Mouse (Mus musculus) intestine, embryonic 14.5 days (tissue): ENCODE measurements around the gene Bmpr2. TPM values are rescaled to one million over a fixed set of nuclear protein-coding genes. Genes with fewer than 3 reads are reported as not detected.

Experiments used
- ATAC-seq: fragments of 200-750 bp; cut with Nextera tagmentation; replicated peaks from 2 replicates; pipeline ENCODE4 v1.8.0; 2017; ENCODE audit warnings: low read depth, moderate number of reproducible peaks, moderate TSS enrichment, moderate library complexity; ENCODE audit not compliant: low FRiP score, low TSS enrichment
- DNase-seq: peaks from one replicate; pipeline ENCODE4 v3.0.0-alpha.2; 2018; ENCODE audit warnings: low spot score
- H3K27ac ChIP-seq: fragments of 300-500 bp; sonication (generic); 2 replicates; pipeline ENCODE4 v1.5.1; 2014; ENCODE audit warnings: low read depth, mild to moderate bottlenecking, control low read depth
- H3K27me3 ChIP-seq: fragments of 300-500 bp; sonication (generic); replicated peaks from 2 replicates; pipeline ENCODE4 v1.6.1; 2014; ENCODE audit warnings: low read length, control low read depth; ENCODE audit not compliant: control insufficient read depth, insufficient read depth
- H3K36me3 ChIP-seq: fragments of 300-500 bp; sonication (generic); 2 replicates; pipeline ENCODE4 v1.6.1; 2014; ENCODE audit warnings: low read length, control low read depth; ENCODE audit not compliant: control insufficient read depth, insufficient read depth
- H3K4me1 ChIP-seq: fragments of 300-500 bp; sonication (generic); replicated peaks from 2 replicates; pipeline ENCODE4 v1.6.1; 2014; ENCODE audit warnings: low read length, control low read depth, mixed read lengths; ENCODE audit not compliant: control insufficient read depth, insufficient read depth
- H3K4me2 ChIP-seq: fragments of 300-500 bp; sonication (generic); 2 replicates; pipeline ENCODE4 v1.6.1; 2014; ENCODE audit warnings: low read length
- H3K4me3 ChIP-seq: fragments of 300-500 bp; sonication (generic); 2 replicates; pipeline ENCODE4 v1.5.1; 2014; ENCODE audit warnings: low read depth, low read length, control low read depth, mixed read lengths
- H3K9ac ChIP-seq: fragments of 300-500 bp; sonication (generic); 2 replicates; pipeline ENCODE4 v1.6.1; 2014; ENCODE audit warnings: mild to moderate bottlenecking, low read length
- H3K9me3 ChIP-seq: fragments of 300-500 bp; sonication (generic); 2 replicates; pipeline ENCODE4 v1.6.1; 2016; ENCODE audit warnings: low read length, control low read depth; ENCODE audit not compliant: control insufficient read depth
- WGBS: fragments of 180-500 bp; shearing (Covaris S2); extraction: QIAGEN DNeasy Blood & Tissue Kit; methylation state at CpG from one replicate; pipeline ENCODE4 v1.1.7; 2014; 5-methylcytosine and 5-hydroxymethylcytosine counted together
- polyA plus RNA-seq: library from polyadenylated mRNA; unstranded; fragments of >200 nt; fragmentation: Nextera tagmentation; extraction: Ambion mirVana; gene quantifications from 2 replicates; pipeline ENCODE4 v1.2.1, GENCODE M21; 2014

Gene Bmpr2
- polyA plus RNA-seq, 1 experiment from 2014 or later = 11.9 TPM

GRCm38 (mm10) chr1:59918075-59918474 is 154.9 kb downstream of the Bmpr2 start:
- Histone ChIP-seq H3K27me3 (no peaks in the 10 kb centered on the region), H3K4me3 (no peak overlapping the region), H3K9me3 (no peaks in the 10 kb centered on the region), H3K27ac (no peak overlapping the region), H3K4me1 (peaks cover 17% of the 10 kb centered on the region), H3K36me3 (no peaks in the 10 kb centered on the region), H3K4me2 (no peak overlapping the region), H3K9ac (no peak overlapping the region)
- no peak for DNase-seq
- no peak for ATAC-seq

GRCm38 (mm10) chr1:59923201-59923600 is 160.0 kb downstream of the Bmpr2 start:
- Histone ChIP-seq H3K9me3 (no peaks in the 10 kb centered on the region), H3K4me3 (no peak overlapping the region), H3K9ac (no peak overlapping the region), H3K27ac (no peak overlapping the region), H3K4me2 (no peak overlapping the region), H3K27me3 (no peaks in the 10 kb centered on the region), H3K36me3 (no peaks in the 10 kb centered on the region), H3K4me1 (no peaks in the 10 kb centered on the region)
- no peak for ATAC-seq
- 64% methylated on average over 1 of the region's 1 CpGs for WGBS
- DNase-seq = no peak

GRCm38 (mm10) chr1:59923673-59924072 is 160.5 kb downstream of the Bmpr2 start:
- H3K4me1 ChIP-seq = no peaks in the 10 kb centered on the region
- no peaks in the 10 kb centered on the region for H3K9me3 ChIP-seq
- no peaks in the 10 kb centered on the region for H3K36me3 ChIP-seq
- DNase-seq (no peak), ATAC-seq (no peak)
- no peak overlapping the region for H3K4me2 ChIP-seq
- H3K27me3 ChIP-seq = no peaks in the 10 kb centered on the region
- no peak overlapping the region for H3K27ac ChIP-seq
- H3K9ac ChIP-seq = no peak overlapping the region
- H3K4me3 ChIP-seq = no peak overlapping the region
- WGBS = 85% methylated on average over 1 of the region's 1 CpGs

- H3K4me2 ChIP-seq = no peak overlapping the region
- H3K36me3 ChIP-seq = no peaks in the 10 kb centered on the region
- 92% methylated on average over 2 of the region's 2 CpGs for WGBS
- ATAC-seq (no peak), DNase-seq (no peak)
- no peaks in the 10 kb centered on the region for H3K9me3 ChIP-seq
- no peak overlapping the region for H3K9ac ChIP-seq
- H3K4me3 ChIP-seq = no peak overlapping the region
- no peaks in the 10 kb centered on the region for H3K27me3 ChIP-seq
- H3K4me1 ChIP-seq = no peaks in the 10 kb centered on the region
- H3K27ac ChIP-seq = no peak overlapping the region
Measured at GRCm38 (mm10) chr1:59924411-59924810, 161.2 kb downstream of the Bmpr2 start.

- Histone ChIP-seq H3K9ac (no peak overlapping the region), H3K9me3 (no peaks in the 10 kb centered on the region), H3K4me1 (no peaks in the 10 kb centered on the region), H3K4me2 (no peak overlapping the region), H3K27ac (no peak overlapping the region), H3K27me3 (no peaks in the 10 kb centered on the region), H3K4me3 (no peak overlapping the region), H3K36me3 (no peaks in the 10 kb centered on the region)
- no peak for ATAC-seq
- 92% methylated on average over 3 of the region's 3 CpGs for WGBS
- no peak for DNase-seq
Measured at GRCm38 (mm10) chr1:59926021-59926672, 162.9 kb downstream of the Bmpr2 start.

GRCm38 (mm10) chr1:59927131-59927680 is 164.0 kb downstream of the Bmpr2 start:
- Histone ChIP-seq H3K4me2 (no peak overlapping the region), H3K36me3 (no peaks in the 10 kb centered on the region), H3K9me3 (no peaks in the 10 kb centered on the region), H3K27me3 (no peaks in the 10 kb centered on the region), H3K4me1 (no peaks in the 10 kb centered on the region), H3K9ac (no peak overlapping the region), H3K27ac (no peak overlapping the region), H3K4me3 (no peak overlapping the region)
- 84% methylated on average over 2 of the region's 2 CpGs for WGBS
- DNase-seq (peak; percentile 34), ATAC-seq (no peak)

Other genes with a start within 250 kb of the Bmpr2 start
- 0.42 and 0.46 TPM in 2 replicates for gene Gm973, start 247.1 kb upstream of the Bmpr2 start, polyA plus RNA-seq
- gene Sumo1, start 92.6 kb upstream of the Bmpr2 start, polyA plus RNA-seq = 371 and 397 TPM in 2 replicates
- 256 and 268 TPM in 2 replicates for gene Nop58, start 78.4 kb upstream of the Bmpr2 start, polyA plus RNA-seq
- gene Fam117b, start 149.6 kb downstream of the Bmpr2 start, polyA plus RNA-seq = 10.3 and 11.0 TPM in 2 replicates